Mouse (Mus musculus) liver, postnatal 0 days (tissue): ENCODE measurements at regions not wholly inside any gene's neighbourhood (a gene's known extent, or its start where the extent isn't known, plus 50 kb on each side); places are given as distances from the start of the nearest gene placed in this dataset.

Experiments used
- ATAC-seq: fragments of 200-750 bp; cut with Nextera tagmentation; 2 replicates; pipeline ENCODE4 v1.8.0; 2017; ENCODE audit warnings: mild to moderate bottlenecking, moderate library complexity
- DNase-seq: peaks from one replicate; pipeline ENCODE4 v3.0.0-alpha.2; 2016
- H3K27ac ChIP-seq: fragments of 300-500 bp; sonication (generic); 2 replicates; pipeline ENCODE4 v1.5.1; 2014; ENCODE audit warnings: antibody characterized with exemption, moderate library complexity, mild to moderate bottlenecking, low read depth
- H3K27me3 ChIP-seq: fragments of 300-500 bp; sonication (generic); 2 replicates; pipeline ENCODE4 v1.6.1; 2014; ENCODE audit warnings: low read length, control low read depth, mixed read lengths; ENCODE audit not compliant: insufficient read depth
- H3K36me3 ChIP-seq: fragments of 300-500 bp; sonication (generic); replicated peaks from 2 replicates; pipeline ENCODE4 v1.6.1; 2014; ENCODE audit warnings: mild to moderate bottlenecking, control low read depth, low read length, moderate library complexity, mixed read lengths; ENCODE audit not compliant: insufficient read depth
- H3K4me1 ChIP-seq: fragments of 300-500 bp; sonication (generic); 2 replicates; pipeline ENCODE4 v1.6.1; 2014; ENCODE audit warnings: antibody characterized with exemption, mild to moderate bottlenecking, control low read depth; ENCODE audit not compliant: insufficient read depth
- H3K4me2 ChIP-seq: fragments of 300-500 bp; sonication (generic); 2 replicates; pipeline ENCODE4 v1.6.1; 2014; ENCODE audit warnings: low read depth, mild to moderate bottlenecking, low read length, moderate library complexity, mixed read lengths
- H3K4me3 ChIP-seq: fragments of 300-500 bp; sonication (generic); 2 replicates; pipeline ENCODE4 v1.5.1; 2014; ENCODE audit warnings: low read depth, low read length
- H3K9ac ChIP-seq: fragments of 300-500 bp; sonication (generic); replicated peaks from 2 replicates; pipeline ENCODE4 v1.6.1; 2014; ENCODE audit warnings: mild to moderate bottlenecking, moderate library complexity
- H3K9me3 ChIP-seq: fragments of 300-500 bp; sonication (generic); 2 replicates; pipeline ENCODE4 v1.6.1; 2016; ENCODE audit warnings: mild to moderate bottlenecking, control low read depth, low read length, mixed read lengths
- CTCF ChIP-seq: sonication (generic); IDR thresholded peaks from 2 replicates; pipeline ENCODE4 v1.5.1; 2016; ENCODE audit warnings: antibody characterized with exemption, low read depth
- EP300 ChIP-seq: IDR thresholded peaks from 2 replicates; pipeline ENCODE4 v1.6.1; 2016; ENCODE audit warnings: antibody characterized with exemption, low read depth, mild to moderate bottlenecking
- WGBS: fragments of 180-500 bp; shearing (Covaris S2); extraction: QIAGEN DNeasy Blood & Tissue Kit; methylation state at CpG from one replicate; pipeline ENCODE4 v1.1.7; 2014; ENCODE audit not compliant: insufficient replicate concordance; 5-methylcytosine and 5-hydroxymethylcytosine counted together

- Histone ChIP-seq H3K9me3 (no peaks in the 10 kb centered on the region), H3K9ac (no peak overlapping the region), H3K27me3 (no peaks in the 10 kb centered on the region), H3K36me3 (no peaks in the 10 kb centered on the region), H3K27ac (no peak overlapping the region), H3K4me2 (no peak overlapping the region), H3K4me1 (no peaks in the 10 kb centered on the region), H3K4me3 (no peak overlapping the region)
- DNase-seq (no peak), ATAC-seq (no peak)
- TF ChIP-seq CTCF (no peak), EP300 (no peak)
Observed at GRCm38 (mm10) chr7:72569177-72569576, 262.8 kb upstream of the Mctp2 start.

GRCm38 (mm10) chr7:72574316-72574715 is 267.9 kb upstream of the Mctp2 start:
- WGBS, result 77% methylated on average over 1 of the region's 1 CpGs
- no peak overlapping the region for H3K27ac ChIP-seq
- H3K9ac ChIP-seq, result no peak overlapping the region
- H3K4me3 ChIP-seq, result no peak overlapping the region
- TF ChIP-seq CTCF (no peak), EP300 (no peak)
- no peak for ATAC-seq
- no peaks in the 10 kb centered on the region for H3K9me3 ChIP-seq
- H3K4me2 ChIP-seq, result no peak overlapping the region
- H3K36me3 ChIP-seq, result no peaks in the 10 kb centered on the region
- no peaks in the 10 kb centered on the region for H3K4me1 ChIP-seq
- DNase-seq, result no peak
- H3K27me3 ChIP-seq, result no peaks in the 10 kb centered on the region

GRCm38 (mm10) chr7:72584427-72584826 is 278.0 kb upstream of the Mctp2 start:
- 66% methylated on average over 3 of the region's 3 CpGs for WGBS
- no peak for ATAC-seq

GRCm38 (mm10) chr7:72589241-72589668 is 282.8 kb upstream of the Mctp2 start:
- DNase-seq (no peak), ATAC-seq (no peak)
- Histone ChIP-seq H3K27me3 (no peaks in the 10 kb centered on the region), H3K27ac (no peak overlapping the region), H3K4me1 (no peaks in the 10 kb centered on the region), H3K9ac (no peak overlapping the region), H3K36me3 (no peaks in the 10 kb centered on the region), H3K9me3 (no peaks in the 10 kb centered on the region), H3K4me3 (no peak overlapping the region), H3K4me2 (no peak overlapping the region)
- no peak for TF ChIP-seq EP300
- TF ChIP-seq CTCF, result no peak
- 65% methylated on average over 3 of the region's 3 CpGs for WGBS

More at GRCm38 (mm10) chr7:72584427-72584826, 278.0 kb upstream of the Mctp2 start:
- Histone ChIP-seq H3K4me2 (no peak overlapping the region), H3K27ac (no peak overlapping the region), H3K4me3 (no peak overlapping the region), H3K9me3 (no peaks in the 10 kb centered on the region), H3K36me3 (no peaks in the 10 kb centered on the region), H3K27me3 (no peaks in the 10 kb centered on the region), H3K9ac (no peak overlapping the region), H3K4me1 (no peaks in the 10 kb centered on the region)
- no peak for DNase-seq
- TF ChIP-seq EP300, result no peak
- no peak for TF ChIP-seq CTCF

- ATAC-seq, result no peak
- no peaks in the 10 kb centered on the region for H3K4me1 ChIP-seq
- TF ChIP-seq EP300, result no peak
- TF ChIP-seq CTCF, result no peak
- no peak overlapping the region for H3K4me2 ChIP-seq
- WGBS, result 63% methylated on average over 4 of the region's 4 CpGs
- DNase-seq, result no peak
- H3K27me3 ChIP-seq, result no peaks in the 10 kb centered on the region
- H3K36me3 ChIP-seq, result no peaks in the 10 kb centered on the region
- H3K4me3 ChIP-seq, result no peak overlapping the region
- H3K9me3 ChIP-seq, result no peaks in the 10 kb centered on the region
- H3K9ac ChIP-seq, result no peak overlapping the region
- no peak overlapping the region for H3K27ac ChIP-seq
Observed at GRCm38 (mm10) chr7:72590351-72591115, 284.1 kb upstream of the Mctp2 start.

- no peaks in the 10 kb centered on the region for H3K27me3 ChIP-seq
- no peaks in the 10 kb centered on the region for H3K4me1 ChIP-seq
- no peak for TF ChIP-seq EP300
- no peak for TF ChIP-seq CTCF
- 78% methylated on average over 6 of the region's 6 CpGs for WGBS
- no peak for DNase-seq
- no peak overlapping the region for H3K9ac ChIP-seq
- H3K27ac ChIP-seq, result no peak overlapping the region
- no peak for ATAC-seq
- no peaks in the 10 kb centered on the region for H3K36me3 ChIP-seq
- no peaks in the 10 kb centered on the region for H3K9me3 ChIP-seq
- H3K4me3 ChIP-seq, result no peak overlapping the region
- H3K4me2 ChIP-seq, result no peak overlapping the region
Observed at GRCm38 (mm10) chr7:72592110-72592509, 285.7 kb upstream of the Mctp2 start.

- WGBS, result 65% methylated on average over 3 of the region's 3 CpGs
- ATAC-seq, result no peak
Observed at GRCm38 (mm10) chr7:72592649-72593048, 286.2 kb upstream of the Mctp2 start.

More at GRCm38 (mm10) chr7:72592649-72593048, 286.2 kb upstream of the Mctp2 start:
- Histone ChIP-seq H3K4me3 (no peak overlapping the region), H3K27me3 (no peaks in the 10 kb centered on the region), H3K36me3 (no peaks in the 10 kb centered on the region), H3K4me1 (no peaks in the 10 kb centered on the region), H3K4me2 (no peak overlapping the region), H3K27ac (no peak overlapping the region), H3K9ac (no peak overlapping the region), H3K9me3 (no peaks in the 10 kb centered on the region)
- no peak for DNase-seq
- no peak for TF ChIP-seq EP300
- no peak for TF ChIP-seq CTCF
